Mouse (Mus musculus) cerebellum, adult 18-20 months (tissue): ENCODE results near the gene Trp53i13.

Source experiments
- DNase-seq, 2 experiments: peaks; one replicate each; pipeline ENCODE4 v3.0.0; 2021

Gene Trp53i13

GRCm38 (mm10) chr11:77491502-77492291 is 24.1 kb downstream of the Trp53i13 start:
- DNase-seq: peak; percentile 63

GRCm38 (mm10) chr11:77491123-77491501 is 24.7 kb downstream of the Trp53i13 start:
- peak; percentile 89 to 90 for DNase-seq

GRCm38 (mm10) chr11:77490451-77490850 is 25.3 kb downstream of the Trp53i13 start:
- no peak for DNase-seq

- peak; percentile 86 to 92 for DNase-seq
Observed at GRCm38 (mm10) chr11:77489591-77490235, 26.1 kb downstream of the Trp53i13 start, which contains the start of gene Ankrd13b. TSS of gene Ankrd13b (minus strand) at chr11:77489678.

GRCm38 (mm10) chr11:77488771-77489581 is 26.8 kb downstream of the Trp53i13 start:
- DNase-seq: peak in 1 of 2 experiments; percentile 43

GRCm38 (mm10) chr11:77486798-77487197 is 29.0 kb downstream of the Trp53i13 start:
- DNase-seq: peak; percentile 57 to 74

GRCm38 (mm10) chr11:77485229-77485628 is 30.6 kb downstream of the Trp53i13 start:
- no peak for DNase-seq

- DNase-seq: no peak
Observed at GRCm38 (mm10) chr11:77483510-77484255, 32.1 kb downstream of the Trp53i13 start.

GRCm38 (mm10) chr11:77483043-77483442 is 32.7 kb downstream of the Trp53i13 start:
- DNase-seq: peak in 1 of 2 experiments; percentile 29

- DNase-seq: no peak
Observed at GRCm38 (mm10) chr11:77476895-77477294, 38.9 kb downstream of the Trp53i13 start.

- no peak for DNase-seq
Observed at GRCm38 (mm10) chr11:77476216-77476615, 39.6 kb downstream of the Trp53i13 start.

- no peak for DNase-seq
Observed at GRCm38 (mm10) chr11:77472775-77473174, 43.0 kb downstream of the Trp53i13 start.

- DNase-seq: peak in 1 of 2 experiments; percentile 10
Observed at GRCm38 (mm10) chr11:77471407-77471806, 44.4 kb downstream of the Trp53i13 start.

- DNase-seq: no peak
Observed at GRCm38 (mm10) chr11:77468397-77468796, 47.4 kb downstream of the Trp53i13 start.

- peak; percentile 82 to 85 for DNase-seq
Observed at GRCm38 (mm10) chr11:77467784-77468183, 48.0 kb downstream of the Trp53i13 start.

- peak; percentile 60 to 63 for DNase-seq
Observed at GRCm38 (mm10) chr11:77467157-77467556, 48.6 kb downstream of the Trp53i13 start.

- no peak for DNase-seq
Observed at GRCm38 (mm10) chr11:77466544-77466943, 49.2 kb downstream of the Trp53i13 start.

GRCm38 (mm10) chr11:77465111-77465510 is 50.7 kb downstream of the Trp53i13 start:
- no peak for DNase-seq

GRCm38 (mm10) chr11:77464684-77465083 is 51.1 kb downstream of the Trp53i13 start:
- no peak for DNase-seq

GRCm38 (mm10) chr11:77463786-77464185 is 52.0 kb downstream of the Trp53i13 start:
- DNase-seq: no peak

- DNase-seq: no peak
Observed at GRCm38 (mm10) chr11:77463101-77463445, 52.7 kb downstream of the Trp53i13 start.

GRCm38 (mm10) chr11:77462283-77463100 is 53.3 kb downstream of the Trp53i13 start, which contains the start of gene Coro6:
TSS of gene Coro6 (plus strand) at chr11:77462411.
- DNase-seq: peak; percentile 62 to 65
